In the genomic region with DNA sequence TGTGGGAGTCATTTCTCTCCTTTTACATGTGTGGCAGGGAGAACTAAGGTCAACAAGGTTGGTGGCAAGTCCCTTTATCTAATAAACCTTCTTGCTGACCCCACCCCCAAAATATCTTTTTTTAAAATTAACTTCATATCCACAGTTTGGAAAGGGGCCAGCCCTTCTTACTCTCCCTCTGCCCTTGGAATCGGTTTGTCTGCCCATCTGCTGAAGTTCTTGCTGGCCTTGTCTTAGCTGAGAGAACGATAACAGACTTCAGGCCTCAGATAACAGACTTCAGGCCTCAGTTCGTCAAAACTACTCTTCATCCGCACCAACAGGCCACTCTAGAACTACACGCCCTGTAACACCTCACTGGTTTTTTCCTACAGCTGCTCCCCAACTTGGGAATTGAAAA, we compare ENCODE assay signal across 12 mouse cellular contexts.
"Had no signal": no experiment of that assay in that cellular context is flagged by ENCODE, and none has a peak within 500 bp of the region (broad histone marks: within the 10 kb centered on the region; RNA-seq: fewer than 3 reads in every experiment).

No protein-coding gene starts in this region.

- H3K4me2 ChIP-seq: intestine, embryonic 15.5 days; kidney, embryonic 15.5 days; midbrain, embryonic 12.5 days had no signal

- H3K4me3 ChIP-seq: intestine, embryonic 15.5 days; kidney, embryonic 15.5 days; limb, embryonic 10.5 days; megakaryocyte, embryonic 14.5 days; midbrain, embryonic 12.5 days had no signal

- DNase-seq: kidney, adult 2 months; kidney, postnatal 14 days; lung, adult 2 months; lung, postnatal 36 days had no signal

- H3K27me3 ChIP-seq: intestine, embryonic 15.5 days; kidney, embryonic 15.5 days; megakaryocyte, embryonic 14.5 days; midbrain, embryonic 12.5 days had no signal

- H3K9me3 ChIP-seq: intestine, embryonic 15.5 days; kidney, embryonic 15.5 days; limb, embryonic 10.5 days; megakaryocyte, embryonic 14.5 days; midbrain, embryonic 12.5 days had no signal

- H3K9ac ChIP-seq: intestine, embryonic 15.5 days; kidney, embryonic 15.5 days; midbrain, embryonic 12.5 days had no signal

- ATAC-seq: intestine, embryonic 15.5 days; lung, postnatal 0 days; midbrain, embryonic 16.5 days had no signal

- H3K4me1 ChIP-seq: intestine, embryonic 15.5 days; kidney, embryonic 15.5 days; limb, embryonic 10.5 days; midbrain, embryonic 12.5 days had no signal

- H3K27ac ChIP-seq: intestine, embryonic 15.5 days; kidney, embryonic 15.5 days; limb, embryonic 10.5 days; midbrain, embryonic 12.5 days; stomach, postnatal 0 days had no signal
